Mouse (Mus musculus): ENCODE results near the gene Id1.

- no peak for TF ChIP-seq CTCF (IDR thresholded peaks at IDR 0.05; ENCODE audit: low read depth, low read length)
- TF ChIP-seq POLR2A (IDR thresholded peaks at IDR 0.05; ENCODE audit: borderline replicate concordance, low read depth, low read length), result no peak
Observed at GRCm38 (mm10) chr2:152782656-152783055, 46.6 kb downstream of the Id1 start.
